Mouse (Mus musculus): ENCODE measurements at regions not wholly inside any gene's neighbourhood (a gene's known extent, or its start where the extent isn't known, plus 50 kb on each side); places are given as distances from the start of the nearest gene placed in this dataset.

DNA sequence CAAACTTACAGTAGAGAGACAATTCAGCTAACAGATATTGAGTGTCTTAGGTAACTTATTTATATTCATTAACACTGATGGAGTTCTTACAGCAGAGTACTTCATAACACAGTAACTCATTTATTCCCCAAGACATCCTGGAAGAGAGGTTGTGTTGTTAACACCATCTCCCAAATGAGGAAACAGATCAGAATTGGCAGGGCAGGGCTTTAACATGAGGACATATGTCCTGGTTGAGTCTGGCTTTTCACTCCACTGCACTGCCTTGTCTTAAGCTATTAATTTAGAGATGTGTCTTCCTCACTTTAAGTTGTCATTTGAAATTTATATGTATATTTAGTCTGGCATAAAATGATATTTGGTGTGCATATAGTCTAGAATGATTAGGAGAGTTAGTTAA is 292.4 kb upstream of the Ndst3 start:
- H3K4me1 ChIP-seq (ENCODE audit: control insufficient read depth, insufficient read depth, low read length) = no peaks in the 10 kb centered on the region
- no peaks in the 10 kb centered on the region for H3K9me3 ChIP-seq (ENCODE audit: control insufficient read depth, low read length)
- H3K4me3 ChIP-seq (ENCODE audit: low read length) = no peak overlapping the region
- no peak overlapping the region for H3K9ac ChIP-seq (ENCODE audit: low read depth, low read length)
- no peaks in the 10 kb centered on the region for H3K36me3 ChIP-seq (ENCODE audit: control insufficient read depth, insufficient read depth, low read length)
- no peak overlapping the region for H3K4me2 ChIP-seq (ENCODE audit: low read depth, low read length)
- no peak overlapping the region for H3K27ac ChIP-seq (ENCODE audit: low read length)
- ATAC-seq = no peak
- H3K27me3 ChIP-seq (replicated peaks; ENCODE audit: control insufficient read depth, insufficient read depth, low read length) = no peaks in the 10 kb centered on the region

DNA sequence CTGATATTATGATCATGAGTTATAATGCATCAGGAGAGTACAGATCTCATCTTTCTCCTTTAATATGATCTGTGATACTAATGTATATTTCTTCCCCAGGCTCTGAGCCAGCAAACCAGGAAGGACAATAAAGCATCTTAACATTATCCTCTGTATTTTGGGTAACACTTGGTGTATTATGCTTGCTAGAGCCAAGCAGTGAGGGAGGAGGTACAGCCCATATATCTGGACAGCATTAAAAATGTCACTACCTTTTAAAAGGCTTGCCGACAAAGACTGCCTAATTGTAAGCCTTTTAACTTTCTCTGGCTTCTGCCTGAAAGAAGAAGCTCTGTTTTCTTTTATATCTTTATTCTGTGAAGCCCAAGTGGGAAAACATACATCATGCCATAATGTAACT is 292.9 kb upstream of the Ndst3 start:
- H3K4me2 ChIP-seq (ENCODE audit: low read depth, low read length) = no peak overlapping the region

DNA sequence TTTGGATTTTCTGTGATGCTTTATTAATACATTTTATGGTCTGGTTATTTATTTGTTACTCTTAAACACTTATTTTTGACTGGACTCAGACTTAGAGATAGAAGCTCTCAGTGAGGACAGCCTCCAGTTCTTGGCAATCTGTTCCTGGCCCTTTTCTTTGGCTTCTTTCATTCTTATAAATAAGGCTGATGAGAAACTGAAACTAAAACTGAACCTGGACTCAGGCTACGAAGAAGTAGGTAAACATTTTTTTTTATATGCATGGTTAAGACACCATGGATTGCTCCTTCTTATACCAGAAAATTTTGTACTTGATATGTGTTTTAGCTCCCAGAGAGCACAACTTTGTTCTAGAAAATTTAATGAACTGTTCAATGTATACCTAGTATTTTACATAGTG is 293.4 kb upstream of the Ndst3 start:
- WGBS = 24% methylated on average over 1 of the region's 1 CpGs
- no peaks in the 10 kb centered on the region for H3K36me3 ChIP-seq (ENCODE audit: control insufficient read depth, insufficient read depth, low read length)
- peak overlapping the region; percentile 32; the same call in 1 of the 2 replicates for H3K4me2 ChIP-seq (ENCODE audit: low read depth, low read length)
- H3K27ac ChIP-seq (ENCODE audit: low read length) = no peak overlapping the region
- no peaks in the 10 kb centered on the region for H3K4me1 ChIP-seq (ENCODE audit: control insufficient read depth, insufficient read depth, low read length)
- H3K27me3 ChIP-seq (replicated peaks; ENCODE audit: control insufficient read depth, insufficient read depth, low read length) = no peaks in the 10 kb centered on the region
- H3K4me3 ChIP-seq (ENCODE audit: low read length) = no peak overlapping the region
- no peak overlapping the region for H3K9ac ChIP-seq (ENCODE audit: low read depth, low read length)
- ATAC-seq = peak; percentile 40; the same call in 1 of the 2 replicates
- H3K9me3 ChIP-seq (ENCODE audit: control insufficient read depth, low read length) = no peaks in the 10 kb centered on the region

More for the DNA sequence above, 292.9 kb upstream of the Ndst3 start:
- 0 out of 2 replicates have a peak, but pooled peaks have one; percentile 18 for ATAC-seq
- no peaks in the 10 kb centered on the region for H3K36me3 ChIP-seq (ENCODE audit: control insufficient read depth, insufficient read depth, low read length)
- H3K9ac ChIP-seq (ENCODE audit: low read depth, low read length) = no peak overlapping the region
- no peak overlapping the region for H3K4me3 ChIP-seq (ENCODE audit: low read length)
- H3K9me3 ChIP-seq (ENCODE audit: control insufficient read depth, low read length) = no peaks in the 10 kb centered on the region
- 32% methylated on average over 1 of the region's 1 CpGs for WGBS
- no peaks in the 10 kb centered on the region for H3K27me3 ChIP-seq (replicated peaks; ENCODE audit: control insufficient read depth, insufficient read depth, low read length)
- no peak overlapping the region for H3K27ac ChIP-seq (ENCODE audit: low read length)
- H3K4me1 ChIP-seq (ENCODE audit: control insufficient read depth, insufficient read depth, low read length) = no peaks in the 10 kb centered on the region

DNA sequence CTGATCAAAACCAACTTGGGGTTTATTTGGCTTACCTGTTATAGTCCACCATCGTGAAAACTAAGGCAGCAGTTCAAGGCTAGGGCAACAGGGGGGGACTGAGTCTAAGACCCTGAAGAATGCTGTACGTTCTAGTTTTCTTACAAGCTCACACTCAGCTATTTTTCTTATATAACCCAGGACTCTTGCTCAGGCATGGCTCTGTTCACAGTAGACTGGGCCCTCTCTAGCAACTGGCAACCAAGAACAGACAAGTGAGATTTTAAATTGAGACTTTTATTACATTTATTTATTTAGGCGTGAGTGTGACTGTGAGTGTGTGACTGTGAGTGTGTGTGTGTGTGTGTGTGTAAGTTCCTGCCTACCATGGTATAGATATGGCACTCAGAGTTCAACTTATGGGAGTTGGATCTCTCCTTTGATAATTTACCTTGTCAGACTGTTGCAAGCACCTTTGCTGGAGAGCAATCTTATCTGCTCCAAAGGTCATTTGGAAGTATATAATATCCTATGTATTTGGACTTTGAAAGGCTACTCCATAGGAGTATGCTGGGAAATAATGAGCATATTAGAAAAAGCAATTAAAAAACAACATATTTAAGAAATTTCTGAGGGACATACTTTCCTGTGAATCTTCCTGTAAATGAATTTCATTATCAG is 309.4 kb upstream of the Ndst3 start:
- Histone ChIP-seq H3K27me3 (replicated peaks; ENCODE audit: control insufficient read depth, insufficient read depth, low read length) (no peaks in the 10 kb centered on the region), H3K27ac (ENCODE audit: low read length) (no peak overlapping the region), H3K4me1 (ENCODE audit: control insufficient read depth, insufficient read depth, low read length) (no peaks in the 10 kb centered on the region), H3K36me3 (ENCODE audit: control insufficient read depth, insufficient read depth, low read length) (no peaks in the 10 kb centered on the region), H3K9ac (ENCODE audit: low read depth, low read length) (no peak overlapping the region), H3K4me3 (ENCODE audit: low read length) (no peak overlapping the region), H3K9me3 (ENCODE audit: control insufficient read depth, low read length) (no peaks in the 10 kb centered on the region), H3K4me2 (ENCODE audit: low read depth, low read length) (no peak overlapping the region)
- 76% methylated on average over 3 of the region's 3 CpGs for WGBS
- ATAC-seq = peak; percentile 93

DNA sequence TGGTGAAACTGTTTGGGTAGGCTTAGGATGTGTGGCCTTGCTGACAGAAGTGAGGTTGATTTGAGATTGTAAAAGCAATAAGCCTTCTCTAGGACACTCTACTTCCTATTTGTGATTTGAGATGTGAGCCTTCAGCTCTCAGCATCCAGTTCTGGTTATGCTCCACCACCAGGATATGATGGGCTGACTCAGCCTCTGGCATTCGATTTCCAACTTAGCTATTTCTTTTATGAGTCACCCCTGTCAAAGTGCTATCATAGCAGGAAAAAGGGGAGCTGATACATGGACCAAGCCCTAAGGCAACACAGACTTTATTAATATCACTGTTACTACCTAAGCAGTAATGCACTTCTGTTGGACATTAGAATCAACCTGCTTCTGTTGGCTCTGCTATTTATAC is 310.2 kb upstream of the Ndst3 start:
- Histone ChIP-seq H3K9me3 (ENCODE audit: control insufficient read depth, low read length) (no peaks in the 10 kb centered on the region), H3K36me3 (ENCODE audit: control insufficient read depth, insufficient read depth, low read length) (no peaks in the 10 kb centered on the region), H3K27ac (ENCODE audit: low read length) (no peak overlapping the region; the same call in 1 of the 2 replicates), H3K9ac (ENCODE audit: low read depth, low read length) (no peak overlapping the region), H3K27me3 (replicated peaks; ENCODE audit: control insufficient read depth, insufficient read depth, low read length) (no peaks in the 10 kb centered on the region), H3K4me3 (ENCODE audit: low read length) (no peak overlapping the region), H3K4me1 (ENCODE audit: control insufficient read depth, insufficient read depth, low read length) (no peaks in the 10 kb centered on the region), H3K4me2 (ENCODE audit: low read depth, low read length) (no peak overlapping the region)
- ATAC-seq = peak; percentile 69
- WGBS = 61% methylated on average over 1 of the region's 1 CpGs

DNA sequence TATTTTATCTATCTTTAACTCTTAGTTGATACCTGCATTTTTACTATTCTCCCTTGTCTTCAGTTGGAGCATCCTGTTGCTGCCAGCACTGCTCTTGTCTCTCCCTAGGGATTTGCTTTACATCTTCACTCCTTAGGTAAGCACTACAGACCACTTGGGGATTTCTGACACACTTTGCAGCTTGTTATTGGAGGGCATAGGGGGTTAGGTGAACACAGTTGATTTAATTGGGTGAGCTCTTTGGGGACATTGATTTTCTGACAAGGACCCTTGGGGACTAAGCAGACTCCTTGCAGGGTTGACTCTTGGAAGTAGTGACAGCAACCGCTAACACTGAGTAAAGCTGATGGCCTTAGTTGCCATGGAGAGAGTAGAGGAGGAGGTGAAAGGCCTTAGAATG is 309.0 kb upstream of the Tram1l1 start:
- no peaks in the 10 kb centered on the region for H3K4me1 ChIP-seq (ENCODE audit: control insufficient read depth, insufficient read depth, low read length)
- H3K4me2 ChIP-seq (ENCODE audit: low read depth, low read length) = no peak overlapping the region
- H3K27ac ChIP-seq (ENCODE audit: low read length) = no peak overlapping the region
- H3K9me3 ChIP-seq (ENCODE audit: control insufficient read depth, low read length) = no peaks in the 10 kb centered on the region
- no peak for ATAC-seq
- H3K9ac ChIP-seq (ENCODE audit: low read depth, low read length) = no peak overlapping the region
- H3K27me3 ChIP-seq (replicated peaks; ENCODE audit: control insufficient read depth, insufficient read depth, low read length) = no peaks in the 10 kb centered on the region
- H3K36me3 ChIP-seq (ENCODE audit: control insufficient read depth, insufficient read depth, low read length) = no peaks in the 10 kb centered on the region
- 77% methylated on average over 1 of the region's 1 CpGs for WGBS
- no peak overlapping the region for H3K4me3 ChIP-seq (ENCODE audit: low read length)

DNA sequence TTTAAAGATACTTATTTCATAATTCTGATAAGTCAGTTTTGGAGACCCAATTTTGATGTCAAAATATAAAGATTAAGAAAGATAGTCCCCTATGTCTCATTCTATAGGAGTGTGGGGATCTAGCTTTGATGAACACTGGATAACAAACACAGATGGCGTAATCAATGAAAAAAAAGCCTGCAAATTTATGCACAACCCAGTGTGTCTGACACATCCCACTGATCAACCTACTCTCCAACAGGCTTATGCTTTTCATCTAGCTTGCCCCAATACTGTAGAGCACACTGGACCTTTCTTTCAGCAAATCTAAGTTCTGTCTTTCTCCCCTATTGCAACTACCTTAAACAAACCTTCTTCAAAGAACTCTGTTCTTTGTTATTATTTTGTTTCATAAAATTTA is 302.0 kb upstream of the Tram1l1 start:
- Histone ChIP-seq H3K4me1 (ENCODE audit: control insufficient read depth, insufficient read depth, low read length) (no peaks in the 10 kb centered on the region), H3K4me3 (ENCODE audit: low read length) (no peak overlapping the region), H3K36me3 (ENCODE audit: control insufficient read depth, insufficient read depth, low read length) (no peaks in the 10 kb centered on the region), H3K4me2 (ENCODE audit: low read depth, low read length) (no peak overlapping the region), H3K27ac (ENCODE audit: low read length) (no peak overlapping the region), H3K27me3 (replicated peaks; ENCODE audit: control insufficient read depth, insufficient read depth, low read length) (no peaks in the 10 kb centered on the region), H3K9me3 (ENCODE audit: control insufficient read depth, low read length) (no peaks in the 10 kb centered on the region), H3K9ac (ENCODE audit: low read depth, low read length) (no peak overlapping the region)
- no peak for ATAC-seq
- 90% methylated on average over 1 of the region's 1 CpGs for WGBS

DNA sequence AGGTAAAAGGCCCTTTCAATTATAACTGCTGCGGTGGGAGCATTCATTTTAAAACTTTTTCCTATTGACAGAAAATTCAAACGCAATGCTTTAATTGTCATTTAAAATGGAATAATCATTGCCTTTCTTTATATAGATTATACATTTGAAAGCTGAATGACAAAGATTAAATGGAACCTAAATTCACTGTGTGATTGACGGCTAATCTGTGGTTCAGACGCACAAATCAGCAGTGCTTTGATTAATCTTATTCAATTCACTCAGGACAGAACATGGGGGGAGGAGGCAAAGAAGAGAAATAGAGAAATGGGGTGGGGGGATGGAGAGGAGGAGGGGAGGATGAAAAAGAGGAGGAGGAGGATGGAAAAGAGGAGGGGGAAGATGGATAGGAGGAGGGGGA is 294.5 kb upstream of the Tram1l1 start:
- Histone ChIP-seq H3K4me3 (ENCODE audit: low read length) (no peak overlapping the region), H3K9ac (ENCODE audit: low read depth, low read length) (no peak overlapping the region), H3K27me3 (replicated peaks; ENCODE audit: control insufficient read depth, insufficient read depth, low read length) (no peaks in the 10 kb centered on the region), H3K4me2 (ENCODE audit: low read depth, low read length) (no peak overlapping the region), H3K27ac (ENCODE audit: low read length) (no peak overlapping the region), H3K9me3 (ENCODE audit: control insufficient read depth, low read length) (no peaks in the 10 kb centered on the region), H3K4me1 (ENCODE audit: control insufficient read depth, insufficient read depth, low read length) (no peaks in the 10 kb centered on the region), H3K36me3 (ENCODE audit: control insufficient read depth, insufficient read depth, low read length) (no peaks in the 10 kb centered on the region)
- 83% methylated on average over 4 of the region's 4 CpGs for WGBS
- ATAC-seq = no peak

DNA sequence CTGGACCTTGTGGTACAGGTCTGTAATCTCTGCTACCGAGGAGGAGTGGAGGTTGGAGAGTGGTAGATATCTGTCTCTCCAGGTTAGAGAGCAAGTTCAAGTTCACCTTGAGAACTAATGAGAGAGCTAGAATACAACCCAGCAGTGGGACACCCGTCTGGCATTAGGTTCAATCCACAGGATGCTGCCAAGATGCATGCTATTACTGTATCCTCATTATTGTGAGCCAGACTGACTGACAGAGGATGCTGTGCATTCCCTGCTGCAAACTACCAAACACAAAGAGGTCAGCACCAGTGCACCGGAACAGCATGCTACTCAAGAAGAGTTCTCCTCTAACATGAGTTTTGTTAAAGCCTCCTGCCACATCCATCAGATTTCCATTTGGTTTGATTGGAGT is 253.6 kb upstream of the Tram1l1 start:
- WGBS = 82% methylated on average over 3 of the region's 3 CpGs

DNA sequence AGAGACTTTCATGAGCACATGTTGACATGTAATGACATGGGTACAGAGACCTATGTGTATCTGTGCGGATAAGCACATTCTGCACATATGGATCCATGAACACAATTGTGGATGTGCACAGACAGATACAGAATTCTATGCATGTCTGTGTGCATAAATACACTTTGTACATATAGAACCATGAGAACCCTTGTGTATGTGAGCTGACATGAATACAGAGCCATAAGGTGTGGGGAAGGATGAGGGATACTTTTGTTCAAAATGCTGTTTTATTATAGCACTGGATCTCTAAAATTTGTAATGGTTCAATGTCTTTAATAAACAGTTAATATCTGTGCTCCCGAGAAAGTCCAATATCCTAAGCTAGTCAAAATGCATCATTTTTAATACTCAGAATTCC is 253.1 kb upstream of the Tram1l1 start:
- Histone ChIP-seq H3K27ac (ENCODE audit: low read length) (no peak overlapping the region), H3K4me3 (ENCODE audit: low read length) (no peak overlapping the region), H3K36me3 (ENCODE audit: control insufficient read depth, insufficient read depth, low read length) (no peaks in the 10 kb centered on the region), H3K9me3 (ENCODE audit: control insufficient read depth, low read length) (no peaks in the 10 kb centered on the region), H3K27me3 (replicated peaks; ENCODE audit: control insufficient read depth, insufficient read depth, low read length) (no peaks in the 10 kb centered on the region), H3K9ac (ENCODE audit: low read depth, low read length) (no peak overlapping the region), H3K4me2 (ENCODE audit: low read depth, low read length) (no peak overlapping the region), H3K4me1 (ENCODE audit: control insufficient read depth, insufficient read depth, low read length) (no peaks in the 10 kb centered on the region)
- WGBS = 85% methylated on average over 2 of the region's 2 CpGs
- no peak for ATAC-seq

More for the DNA sequence above, 253.6 kb upstream of the Tram1l1 start:
- no peaks in the 10 kb centered on the region for H3K27me3 ChIP-seq (replicated peaks; ENCODE audit: control insufficient read depth, insufficient read depth, low read length)
- H3K27ac ChIP-seq (ENCODE audit: low read length) = no peak overlapping the region
- no peaks in the 10 kb centered on the region for H3K36me3 ChIP-seq (ENCODE audit: control insufficient read depth, insufficient read depth, low read length)
- H3K4me2 ChIP-seq (ENCODE audit: low read depth, low read length) = no peak overlapping the region
- H3K9ac ChIP-seq (ENCODE audit: low read depth, low read length) = no peak overlapping the region
- ATAC-seq = no peak
- no peaks in the 10 kb centered on the region for H3K4me1 ChIP-seq (ENCODE audit: control insufficient read depth, insufficient read depth, low read length)
- H3K4me3 ChIP-seq (ENCODE audit: low read length) = no peak overlapping the region
- H3K9me3 ChIP-seq (ENCODE audit: control insufficient read depth, low read length) = no peaks in the 10 kb centered on the region
